38 mouse cellular contexts compared by ENCODE assay signal in genomic region chr14:121876860-121877259, GRCm38 (mm10). TPM values are rescaled to one million over a fixed set of nuclear protein-coding genes. Genes with fewer than 3 reads are reported as not detected.
"Had no signal": no experiment of that assay in that cellular context is flagged by ENCODE, and none has a peak within 500 bp of the region (broad histone marks: within the 10 kb centered on the region; RNA-seq: fewer than 3 reads in every experiment).

No protein-coding gene starts in this region.

- H3K27me3 ChIP-seq: heart, embryonic 12.5 days; heart, embryonic 15.5 days; hindbrain, embryonic 12.5 days; hindbrain, embryonic 13.5 days; intestine, embryonic 15.5 days; kidney, embryonic 15.5 days had no signal

- H3K27ac ChIP-seq: heart, embryonic 13.5 days; heart, embryonic 15.5 days; hindbrain, embryonic 13.5 days; hindbrain, postnatal 0 days; layer of hippocampus, adult 2 months; left cerebral cortex, adult 2 months had no signal

- H3K9me3 ChIP-seq: heart, embryonic 10.5 days; heart, embryonic 12.5 days; heart, embryonic 13.5 days; heart, embryonic 15.5 days; hindbrain, embryonic 10.5 days; hindbrain, embryonic 12.5 days; hindbrain, embryonic 13.5 days; hindbrain, embryonic 15.5 days; intestine, embryonic 15.5 days; kidney, embryonic 15.5 days had no signal

- DNase-seq: heart, postnatal 10 days; heart, postnatal 14 days; heart, postnatal 4 days; kidney, adult 11 months; kidney, adult 18-20 months; kidney, adult 2 months; kidney, adult 8-10 months; kidney, adult 9 months; kidney, postnatal 10 days; kidney, postnatal 14 days; kidney, postnatal 25 days; kidney, postnatal 36 days; kidney, postnatal 4 days; layer of hippocampus, adult 9-11 months; layer of hippocampus, postnatal 36 days had no signal

- H3K36me3 ChIP-seq: heart, embryonic 12.5 days; heart, embryonic 13.5 days; heart, embryonic 15.5 days; hindbrain, embryonic 10.5 days; hindbrain, embryonic 13.5 days; hindbrain, embryonic 15.5 days; intestine, embryonic 15.5 days; kidney, embryonic 15.5 days had no signal

- H3K4me3 ChIP-seq: layer of hippocampus, adult 2 months; left cerebral cortex, adult 2 months had no signal

- H3K9ac ChIP-seq: heart, embryonic 12.5 days; hindbrain, embryonic 14.5 days; hindbrain, embryonic 15.5 days; intestine, embryonic 15.5 days; kidney, embryonic 15.5 days had no signal

RNA-seq across cellular contexts. Expression of gene Gpr18, which starts 38.7 kb away (rescaled TPM):
- total RNA-seq: heart, postnatal 4 days; hindbrain, postnatal 0 days; layer of hippocampus, adult 18-20 months; layer of hippocampus, adult 2 months; layer of hippocampus, adult 8-10 months; layer of hippocampus, postnatal 10 days; layer of hippocampus, postnatal 14 days; layer of hippocampus, postnatal 25 days; layer of hippocampus, postnatal 36 days; left cerebral cortex, adult 18-20 months; left cerebral cortex, adult 2 months; left cerebral cortex, adult 8-10 months had no signal
- polyA plus RNA-seq: heart, embryonic 13.5 days; heart, embryonic 14.5 days; hindbrain, embryonic 12.5 days; hindbrain, embryonic 14.5 days; hindbrain, postnatal 0 days; kidney, embryonic 16.5 days had no signal
